Mouse (Mus musculus): Measurements from ENCODE around the gene 2010003K11Rik.
"Not testable (repeated sequence)": the region's sequence is repeated elsewhere in the genome, so short reads cannot be mapped to it uniquely, and the experiment has no call there.

The 2010003K11Rik gene

GRCm38 (mm10) chr19:4455071-4455800 lies 43.1 kb downstream of the 2010003K11Rik start:
- no peak for DNase-seq

GRCm38 (mm10) chr19:4454040-4454439 lies 44.3 kb downstream of the 2010003K11Rik start:
- not testable (repeated sequence) for DNase-seq

- no peak for DNase-seq
These were observed 45.9 kb downstream of the 2010003K11Rik start for GRCm38 (mm10) chr19:4452525-4452924.

GRCm38 (mm10) chr19:4451965-4452364 lies 46.4 kb downstream of the 2010003K11Rik start:
- no peak for DNase-seq

- DNase-seq: no peak
These were observed 47.3 kb downstream of the 2010003K11Rik start for GRCm38 (mm10) chr19:4451098-4451497.

GRCm38 (mm10) chr19:4450666-4451065 lies 47.7 kb downstream of the 2010003K11Rik start:
- DNase-seq: no peak

- DNase-seq: no peak
These were observed 49.2 kb downstream of the 2010003K11Rik start for GRCm38 (mm10) chr19:4449230-4449629.

GRCm38 (mm10) chr19:4447445-4447844 lies 50.9 kb downstream of the 2010003K11Rik start:
- no peak for DNase-seq
